Mouse (Mus musculus): ENCODE measurements around the gene Arhgap29. TPM values are rescaled to one million over a fixed set of nuclear protein-coding genes. Genes with fewer than 3 reads are reported as not detected.

The Arhgap29 gene
- polyA plus RNA-seq, 1 experiment from 2014 or later: 22.1 TPM

DNA sequence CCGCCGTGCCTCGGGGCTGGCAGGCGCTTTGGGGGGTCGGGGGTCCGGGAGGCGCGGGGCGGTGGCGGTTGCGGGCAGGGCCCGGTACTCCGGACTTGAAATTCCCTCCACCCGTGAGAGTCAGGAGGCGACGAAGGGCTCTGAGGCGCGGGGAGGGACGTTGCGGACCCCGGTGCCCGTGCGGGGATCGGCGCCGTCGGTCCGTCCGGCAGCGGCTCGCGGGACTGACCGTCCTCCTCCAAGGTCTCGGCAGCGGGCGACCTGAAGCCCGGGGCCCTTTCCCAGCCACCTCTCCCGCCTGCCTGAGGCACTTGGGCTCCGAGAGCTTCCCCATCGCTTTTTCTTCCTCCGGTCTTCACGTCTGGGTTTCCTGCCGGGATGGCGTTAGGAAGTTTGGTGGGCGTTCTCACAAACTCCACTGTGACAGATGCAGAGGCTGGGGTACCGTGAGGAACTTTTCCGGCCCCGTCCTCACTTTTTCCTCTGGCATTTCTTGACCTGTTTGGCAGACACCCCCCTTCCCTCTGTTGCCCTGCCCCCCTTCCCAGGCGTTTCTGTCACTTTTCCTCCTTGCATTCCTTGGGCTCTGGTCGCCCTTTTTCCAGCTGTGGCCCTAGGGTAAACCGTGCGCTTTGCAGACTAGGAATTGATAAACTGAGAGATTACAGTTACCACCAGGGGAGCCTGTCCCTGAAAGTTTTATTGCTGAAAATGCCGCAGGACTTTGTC, 1.3 kb downstream of the Arhgap29 start:
- no peaks in the 10 kb centered on the region for H3K36me3 ChIP-seq (ENCODE audit: control insufficient read depth, insufficient read depth, low read length)
- H3K4me1 ChIP-seq (ENCODE audit: control insufficient read depth, insufficient read depth, low read length): peaks cover 8% of the 10 kb centered on the region; the same call in 1 of the 2 replicates
- peak overlapping the region; percentile 83 for H3K9ac ChIP-seq (ENCODE audit: low read depth, low read length)
- ATAC-seq: peak; percentile 54
- H3K27me3 ChIP-seq (replicated peaks; ENCODE audit: control insufficient read depth, insufficient read depth, low read length): no peaks in the 10 kb centered on the region
- H3K27ac ChIP-seq (ENCODE audit: low read length): peak overlapping the region; percentile 41
- peak overlapping the region; percentile 62 for H3K4me3 ChIP-seq (ENCODE audit: low read length)
- no peaks in the 10 kb centered on the region for H3K9me3 ChIP-seq (ENCODE audit: control insufficient read depth, low read length)
- WGBS: under 1% methylated on average over 53 of the region's 53 CpGs
- peak overlapping the region; percentile 93 for H3K4me2 ChIP-seq (ENCODE audit: low read depth, low read length)

DNA sequence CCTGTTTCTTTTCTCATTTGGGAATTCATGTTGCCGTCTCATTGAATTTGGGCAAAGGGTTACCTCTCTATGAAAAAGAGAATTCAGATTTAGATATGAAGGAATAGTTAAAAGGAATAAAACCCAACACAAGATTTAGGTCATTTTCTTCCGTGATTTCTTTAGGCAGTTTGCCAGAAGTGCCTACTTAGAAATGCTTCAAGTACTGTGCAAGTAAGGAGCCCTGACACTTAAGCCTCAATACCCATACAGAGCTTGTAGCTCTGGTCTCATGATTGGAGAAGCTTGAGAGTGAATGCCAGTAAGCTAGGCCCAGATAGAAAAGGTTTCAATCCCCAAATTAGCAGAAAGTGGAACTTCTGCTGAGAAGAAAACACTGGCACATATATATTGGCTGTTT, 2.1 kb downstream of the Arhgap29 start:
- peak overlapping the region; percentile 62; the same call in 1 of the 2 replicates for H3K4me3 ChIP-seq (ENCODE audit: low read length)
- ATAC-seq: no peak
- H3K4me2 ChIP-seq (ENCODE audit: low read depth, low read length): no peak overlapping the region
- no peaks in the 10 kb centered on the region for H3K27me3 ChIP-seq (replicated peaks; ENCODE audit: control insufficient read depth, insufficient read depth, low read length)
- no peak overlapping the region for H3K9ac ChIP-seq (ENCODE audit: low read depth, low read length)
- H3K4me1 ChIP-seq (ENCODE audit: control insufficient read depth, insufficient read depth, low read length): peaks cover 8% of the 10 kb centered on the region; the same call in 1 of the 2 replicates
- WGBS: 49% methylated on average over 2 of the region's 2 CpGs
- H3K9me3 ChIP-seq (ENCODE audit: control insufficient read depth, low read length): no peaks in the 10 kb centered on the region
- H3K36me3 ChIP-seq (ENCODE audit: control insufficient read depth, insufficient read depth, low read length): no peaks in the 10 kb centered on the region
- no peak overlapping the region for H3K27ac ChIP-seq (ENCODE audit: low read length)

DNA sequence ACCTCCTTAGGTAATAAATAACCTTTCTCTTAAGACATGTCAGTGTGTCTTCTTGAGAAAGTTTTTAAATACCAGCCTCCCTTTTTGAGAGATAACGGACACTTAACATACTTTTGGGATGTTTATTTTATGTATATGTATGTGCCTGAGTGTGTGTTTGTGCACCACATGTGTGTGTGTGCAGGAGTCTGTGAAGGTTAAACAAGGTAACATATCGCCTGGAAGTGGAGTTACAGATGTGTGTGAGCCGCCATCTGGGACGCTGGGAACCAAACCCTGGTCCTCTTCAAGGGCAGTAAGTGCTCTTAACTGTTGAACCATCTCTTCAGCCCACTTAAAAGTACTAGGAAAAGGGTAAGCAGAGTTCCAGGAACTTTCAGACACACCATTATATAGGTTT, 3.2 kb downstream of the Arhgap29 start:
- H3K27ac ChIP-seq (ENCODE audit: low read length): no peak overlapping the region
- no peaks in the 10 kb centered on the region for H3K9me3 ChIP-seq (ENCODE audit: control insufficient read depth, low read length)
- no peak overlapping the region for H3K9ac ChIP-seq (ENCODE audit: low read depth, low read length)
- H3K4me2 ChIP-seq (ENCODE audit: low read depth, low read length): no peak overlapping the region
- no peak overlapping the region for H3K4me3 ChIP-seq (ENCODE audit: low read length)
- H3K36me3 ChIP-seq (ENCODE audit: control insufficient read depth, insufficient read depth, low read length): no peaks in the 10 kb centered on the region
- no peak for ATAC-seq
- WGBS: 84% methylated on average over 4 of the region's 4 CpGs
- no peaks in the 10 kb centered on the region for H3K27me3 ChIP-seq (replicated peaks; ENCODE audit: control insufficient read depth, insufficient read depth, low read length)
- H3K4me1 ChIP-seq (ENCODE audit: control insufficient read depth, insufficient read depth, low read length): peaks cover 8% of the 10 kb centered on the region; the same call in 1 of the 2 replicates

DNA sequence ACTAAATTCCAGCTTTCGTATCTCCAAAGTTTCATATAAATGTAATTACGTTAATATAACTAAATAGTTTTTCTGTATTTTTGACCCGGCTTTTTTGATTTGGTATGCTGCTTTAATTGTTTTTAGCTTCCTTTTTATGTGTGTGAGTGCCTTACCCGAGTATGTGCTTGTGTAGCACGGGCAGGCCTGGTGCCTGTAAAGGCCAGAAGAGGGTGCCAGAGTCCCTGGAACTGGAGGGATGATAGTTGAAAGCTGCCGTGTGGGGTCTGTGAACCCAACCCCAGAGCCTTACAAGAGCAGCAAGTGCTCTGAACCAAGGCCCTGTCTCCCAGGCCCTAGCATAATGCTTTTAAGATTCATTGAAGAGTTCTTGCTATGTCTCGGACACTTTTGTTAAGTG, 4.4 kb downstream of the Arhgap29 start:
- WGBS: 90% methylated on average over 7 of the region's 7 CpGs
- no peaks in the 10 kb centered on the region for H3K27me3 ChIP-seq (replicated peaks; ENCODE audit: control insufficient read depth, insufficient read depth, low read length)
- H3K4me1 ChIP-seq (ENCODE audit: control insufficient read depth, insufficient read depth, low read length): peaks cover 8% of the 10 kb centered on the region; the same call in 1 of the 2 replicates
- H3K9ac ChIP-seq (ENCODE audit: low read depth, low read length): no peak overlapping the region
- H3K4me3 ChIP-seq (ENCODE audit: low read length): no peak overlapping the region
- no peak for ATAC-seq
- no peaks in the 10 kb centered on the region for H3K9me3 ChIP-seq (ENCODE audit: control insufficient read depth, low read length)
- no peak overlapping the region for H3K27ac ChIP-seq (ENCODE audit: low read length)
- H3K4me2 ChIP-seq (ENCODE audit: low read depth, low read length): no peak overlapping the region
- H3K36me3 ChIP-seq (ENCODE audit: control insufficient read depth, insufficient read depth, low read length): no peaks in the 10 kb centered on the region

DNA sequence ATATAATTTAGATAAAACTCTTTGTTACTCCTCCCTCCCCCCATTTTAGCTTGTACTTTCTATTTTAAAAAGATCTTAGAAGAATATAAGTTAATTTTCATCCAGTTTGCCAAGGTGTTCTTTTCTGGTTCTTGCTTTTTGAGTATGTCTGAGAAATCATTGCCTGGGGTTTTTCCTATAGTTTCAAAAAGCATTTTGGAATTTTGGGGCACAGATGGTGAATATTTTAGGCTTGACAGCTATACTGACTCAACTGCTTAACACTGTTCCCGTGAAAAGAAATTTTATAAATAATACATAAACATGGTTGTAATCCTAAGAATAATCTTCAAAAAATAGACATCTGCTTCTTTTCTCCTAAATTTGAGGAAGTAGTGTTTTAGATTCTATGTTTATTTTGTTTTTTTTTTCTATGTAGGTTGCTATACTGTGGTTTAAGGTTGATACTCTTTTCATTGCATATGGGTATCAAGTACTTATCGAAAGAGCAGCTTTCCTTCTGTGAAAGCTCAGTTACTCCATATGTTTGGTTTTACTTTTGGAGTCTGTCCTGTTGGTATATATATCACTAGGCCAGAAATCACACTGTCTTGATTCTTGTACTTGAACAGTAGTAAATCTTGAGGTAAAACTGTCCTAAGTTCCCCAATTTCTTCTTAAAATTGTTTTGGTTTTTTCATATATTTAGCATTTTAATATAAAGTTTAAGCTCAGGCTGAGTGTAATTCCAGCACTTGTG, 5.4 kb downstream of the Arhgap29 start:
- ATAC-seq: no peak
- Histone ChIP-seq H3K4me3 (ENCODE audit: low read length) (no peak overlapping the region), H3K36me3 (ENCODE audit: control insufficient read depth, insufficient read depth, low read length) (no peaks in the 10 kb centered on the region), H3K9me3 (ENCODE audit: control insufficient read depth, low read length) (no peaks in the 10 kb centered on the region), H3K4me1 (ENCODE audit: control insufficient read depth, insufficient read depth, low read length) (peaks cover 8% of the 10 kb centered on the region; the same call in 1 of the 2 replicates), H3K27me3 (replicated peaks; ENCODE audit: control insufficient read depth, insufficient read depth, low read length) (no peaks in the 10 kb centered on the region), H3K9ac (ENCODE audit: low read depth, low read length) (no peak overlapping the region), H3K4me2 (ENCODE audit: low read depth, low read length) (no peak overlapping the region), H3K27ac (ENCODE audit: low read length) (no peak overlapping the region)
- 76% methylated on average over 2 of the region's 2 CpGs for WGBS

DNA sequence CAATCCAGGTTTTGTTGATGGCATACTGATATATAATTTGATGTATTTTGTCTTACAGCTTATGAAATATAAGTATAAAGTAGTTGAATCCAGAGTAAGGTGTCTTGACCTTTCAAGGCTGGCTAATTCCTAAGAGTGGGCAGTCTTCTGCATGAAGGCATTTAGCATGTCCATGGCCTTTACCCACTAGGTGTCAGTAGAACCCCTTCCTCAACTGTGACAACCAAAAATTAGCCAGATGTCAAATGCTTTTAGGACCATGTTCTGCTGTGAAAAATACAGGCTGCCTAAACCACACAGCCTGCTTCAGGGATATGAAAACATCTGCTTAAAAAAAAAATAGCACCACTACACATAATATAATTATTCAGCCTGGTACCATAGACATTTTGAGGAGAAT, 11.8 kb downstream of the Arhgap29 start:
- Histone ChIP-seq H3K9me3 (ENCODE audit: control insufficient read depth, low read length) (no peaks in the 10 kb centered on the region), H3K27ac (ENCODE audit: low read length) (no peak overlapping the region), H3K4me2 (ENCODE audit: low read depth, low read length) (no peak overlapping the region), H3K4me1 (ENCODE audit: control insufficient read depth, insufficient read depth, low read length) (0 out of 2 replicates have a peak, but pooled peaks cover 1% of the 10 kb centered on the region), H3K27me3 (replicated peaks; ENCODE audit: control insufficient read depth, insufficient read depth, low read length) (no peaks in the 10 kb centered on the region), H3K36me3 (ENCODE audit: control insufficient read depth, insufficient read depth, low read length) (no peaks in the 10 kb centered on the region), H3K9ac (ENCODE audit: low read depth, low read length) (no peak overlapping the region), H3K4me3 (ENCODE audit: low read length) (no peak overlapping the region)
- no peak for ATAC-seq

DNA sequence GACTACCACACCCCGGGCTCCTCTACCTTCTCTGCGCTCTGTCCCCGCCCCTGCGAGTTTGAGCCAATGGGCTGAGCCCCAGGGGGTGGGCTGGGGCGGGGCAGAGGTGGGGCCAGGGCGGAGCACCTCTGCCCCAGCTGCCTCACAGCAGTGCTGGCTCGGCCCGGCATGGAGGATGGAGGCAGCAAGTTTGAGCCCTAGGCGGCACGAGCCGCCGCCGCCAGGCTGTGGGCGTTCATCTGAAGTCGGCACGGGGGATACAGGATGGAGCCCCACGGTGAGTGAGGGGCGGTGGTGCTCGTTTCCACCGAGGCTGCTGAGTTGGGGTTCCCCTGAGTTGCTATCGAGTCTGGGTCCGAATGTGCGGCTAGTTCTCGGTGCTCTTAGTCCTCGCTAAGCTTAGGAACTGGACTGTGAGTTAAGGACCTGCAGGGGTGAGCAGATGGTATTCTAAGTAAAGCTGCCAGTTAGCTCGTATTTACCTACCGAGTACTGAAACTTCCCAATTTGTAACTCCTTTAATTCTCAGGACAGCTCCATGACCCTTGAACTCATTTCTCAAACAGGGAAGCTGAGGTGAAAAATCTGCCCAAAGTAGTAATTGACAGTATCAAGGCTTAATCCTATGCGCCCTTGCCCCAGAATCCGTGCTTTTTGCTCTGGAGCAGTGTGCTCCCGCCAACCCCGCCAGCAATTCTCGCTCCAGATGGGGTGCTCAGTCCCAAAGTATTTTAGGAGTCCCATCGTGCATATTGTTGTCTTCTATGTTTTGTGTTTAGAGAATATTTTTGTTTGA, 15.5 kb downstream of the Arhgap29 start:
- H3K36me3 ChIP-seq (ENCODE audit: control insufficient read depth, insufficient read depth, low read length): no peaks in the 10 kb centered on the region
- H3K4me1 ChIP-seq (ENCODE audit: control insufficient read depth, insufficient read depth, low read length): 0 out of 2 replicates have a peak, but pooled peaks cover 3% of the 10 kb centered on the region
- peak overlapping the region; percentile 33 for H3K27ac ChIP-seq (ENCODE audit: low read length)
- H3K4me3 ChIP-seq (ENCODE audit: low read length): peak overlapping the region; percentile 79
- no peaks in the 10 kb centered on the region for H3K27me3 ChIP-seq (replicated peaks; ENCODE audit: control insufficient read depth, insufficient read depth, low read length)
- peak; percentile 100 for ATAC-seq
- H3K4me2 ChIP-seq (ENCODE audit: low read depth, low read length): peak overlapping the region; percentile 81
- no peaks in the 10 kb centered on the region for H3K9me3 ChIP-seq (ENCODE audit: control insufficient read depth, low read length)
- peak overlapping the region; percentile 70 for H3K9ac ChIP-seq (ENCODE audit: low read depth, low read length)
- under 1% methylated on average over 33 of the region's 33 CpGs for WGBS

DNA sequence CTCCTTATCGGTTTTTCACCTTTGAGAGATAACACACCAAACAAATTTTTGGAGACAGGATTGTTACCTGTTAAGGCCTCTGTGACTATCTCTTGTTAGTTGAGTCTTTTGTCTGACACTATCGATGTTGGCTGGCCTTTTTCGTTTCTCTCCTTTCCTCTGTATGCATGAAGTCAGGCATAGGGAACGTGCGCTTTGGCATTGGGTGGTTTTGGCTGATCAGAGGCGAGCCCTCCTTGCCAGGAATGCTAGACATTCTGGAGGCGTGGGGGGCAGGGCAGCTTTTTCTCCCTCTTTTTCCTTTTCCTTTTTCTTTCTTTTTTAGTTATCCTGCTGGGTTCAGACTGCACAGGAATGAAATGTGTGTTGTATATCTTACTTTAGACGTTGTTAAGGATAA, 16.3 kb downstream of the Arhgap29 start:
- Histone ChIP-seq H3K27me3 (replicated peaks; ENCODE audit: control insufficient read depth, insufficient read depth, low read length) (no peaks in the 10 kb centered on the region), H3K4me3 (ENCODE audit: low read length) (peak overlapping the region; percentile 79), H3K36me3 (ENCODE audit: control insufficient read depth, insufficient read depth, low read length) (no peaks in the 10 kb centered on the region), H3K4me1 (ENCODE audit: control insufficient read depth, insufficient read depth, low read length) (0 out of 2 replicates have a peak, but pooled peaks cover 4% of the 10 kb centered on the region), H3K27ac (ENCODE audit: low read length) (no peak overlapping the region), H3K9ac (ENCODE audit: low read depth, low read length) (peak overlapping the region; percentile 26; the same call in 1 of the 2 replicates), H3K9me3 (ENCODE audit: control insufficient read depth, low read length) (no peaks in the 10 kb centered on the region), H3K4me2 (ENCODE audit: low read depth, low read length) (peak overlapping the region; percentile 81)
- no peak for ATAC-seq
- 11% methylated on average over 8 of the region's 8 CpGs for WGBS

DNA sequence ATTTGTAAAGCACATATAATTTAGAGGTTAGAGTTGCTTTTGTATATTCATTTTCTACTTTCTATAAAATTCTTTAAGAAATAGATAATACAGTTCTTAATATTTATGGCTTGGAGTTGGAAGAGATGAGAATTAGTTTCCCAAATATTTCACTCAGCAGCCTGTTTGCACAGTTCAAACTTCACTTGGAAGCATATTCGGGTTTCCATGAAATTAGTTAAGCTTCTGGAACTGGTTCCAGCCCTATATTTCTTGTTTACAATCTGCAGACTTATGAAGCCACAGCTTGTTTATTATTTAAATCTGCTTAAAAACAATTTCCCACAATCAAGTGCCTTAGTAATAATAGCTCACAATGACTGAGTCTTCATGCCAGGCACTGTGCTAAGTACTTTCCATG, 17.1 kb downstream of the Arhgap29 start:
- WGBS: 34% methylated on average over 1 of the region's 1 CpGs
- H3K27ac ChIP-seq (ENCODE audit: low read length): no peak overlapping the region
- 0 out of 2 replicates have a peak overlapping the region, but pooled peaks have one; percentile 38 for H3K4me2 ChIP-seq (ENCODE audit: low read depth, low read length)
- no peak for ATAC-seq
- no peaks in the 10 kb centered on the region for H3K9me3 ChIP-seq (ENCODE audit: control insufficient read depth, low read length)
- no peaks in the 10 kb centered on the region for H3K36me3 ChIP-seq (ENCODE audit: control insufficient read depth, insufficient read depth, low read length)
- no peak overlapping the region for H3K9ac ChIP-seq (ENCODE audit: low read depth, low read length)
- peak overlapping the region; percentile 35; the same call in 1 of the 2 replicates for H3K4me3 ChIP-seq (ENCODE audit: low read length)
- 0 out of 2 replicates have a peak, but pooled peaks cover 7% of the 10 kb centered on the region for H3K4me1 ChIP-seq (ENCODE audit: control insufficient read depth, insufficient read depth, low read length)
- H3K27me3 ChIP-seq (replicated peaks; ENCODE audit: control insufficient read depth, insufficient read depth, low read length): no peaks in the 10 kb centered on the region

Measured in intestine, embryonic 16.5 days (tissue).